Mouse (Mus musculus) MN1 (cell line): ENCODE data around the gene D1Ertd622e.

Source experiments
- DNase-seq: peaks from one replicate; pipeline ENCODE4 v3.0.0-alpha.2; 2016; ENCODE audit warnings: low spot score

The D1Ertd622e gene

DNA sequence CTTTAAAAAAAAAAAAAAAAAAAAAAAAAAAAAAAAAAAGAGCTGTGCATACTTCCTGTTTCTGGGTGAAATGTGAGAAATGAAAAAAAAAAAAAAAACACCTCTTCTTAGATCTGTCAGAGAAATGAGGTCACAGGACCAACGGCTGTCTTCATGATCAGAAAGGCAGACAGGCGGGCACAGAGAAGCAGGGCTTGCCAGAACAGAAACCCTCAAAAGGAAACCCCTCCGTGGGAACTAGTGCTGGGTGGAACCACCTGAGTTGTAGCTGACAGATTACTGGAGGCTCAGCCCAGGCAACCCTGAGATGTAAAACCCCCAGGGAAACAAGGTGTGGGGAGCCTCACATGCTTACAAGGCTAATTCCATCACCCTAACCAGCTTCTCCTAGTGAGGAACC, 81.6 kb downstream of the D1Ertd622e start:
- DNase-seq, result no peak

- DNase-seq, result no peak
These were observed 83.9 kb downstream of the D1Ertd622e start for GRCm38 (mm10) chr1:97578025-97578417.

DNA sequence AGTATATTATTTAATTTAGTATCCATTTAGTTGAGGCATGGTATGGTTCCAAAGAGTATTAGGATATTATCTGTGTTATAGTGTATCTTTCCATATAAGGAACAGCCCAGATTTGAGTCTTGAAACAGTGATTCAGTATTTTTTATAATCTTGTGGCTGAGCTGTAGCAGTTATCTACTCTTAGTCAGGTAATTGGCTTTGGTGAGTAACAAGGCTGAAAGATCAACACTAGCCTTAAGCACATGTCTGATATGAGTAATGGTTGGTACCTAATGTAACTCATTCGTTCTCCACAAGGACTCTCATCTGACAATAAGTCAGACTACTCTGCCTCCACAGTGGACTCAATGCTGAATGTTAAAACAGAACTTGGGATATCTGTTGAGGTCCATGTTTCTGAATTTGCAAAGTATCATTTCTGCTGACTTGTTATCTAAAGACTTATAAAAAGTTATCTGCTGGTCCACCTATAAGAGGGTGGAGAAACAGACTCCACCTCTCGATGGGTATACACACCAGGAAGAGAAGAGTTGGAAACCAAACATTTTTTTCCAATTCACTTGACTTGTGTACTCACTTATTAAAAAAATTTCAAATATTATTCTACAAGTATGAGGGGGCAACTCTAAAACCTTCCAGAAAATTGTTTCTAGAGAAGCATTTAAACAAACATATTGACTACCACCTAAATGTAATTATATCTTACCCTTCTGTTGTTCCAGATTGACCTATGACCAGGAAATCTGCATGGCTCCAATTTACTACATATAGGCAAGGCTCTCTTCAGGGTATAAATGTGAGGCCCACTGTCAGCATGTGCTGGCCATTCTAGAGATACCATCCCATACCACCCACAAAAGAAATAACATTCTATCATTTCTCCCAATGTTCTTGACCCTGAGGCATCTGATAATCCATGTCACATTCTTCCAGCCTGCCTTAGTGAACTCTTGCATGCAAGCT, 84.5 kb downstream of the D1Ertd622e start:
- DNase-seq, result no peak

DNA sequence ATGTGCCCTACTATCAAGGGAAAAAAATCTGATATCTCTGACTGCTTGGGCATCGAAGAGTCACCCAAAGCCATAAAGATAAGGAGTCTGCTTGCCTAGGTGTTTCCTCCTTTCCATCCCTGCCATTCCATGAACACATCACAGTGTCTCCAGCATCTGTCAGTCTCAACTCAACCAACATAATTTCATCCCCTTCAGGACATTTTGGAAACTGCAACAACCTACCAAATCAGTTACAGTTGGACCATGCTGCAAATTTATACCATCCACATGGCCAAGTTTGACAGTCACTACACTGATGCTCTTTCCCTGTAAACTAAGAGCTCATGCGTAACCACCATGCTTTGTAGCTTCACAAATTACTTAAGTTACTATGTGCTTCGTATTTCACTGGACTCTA, 85.3 kb downstream of the D1Ertd622e start:
- DNase-seq, result no peak

DNA sequence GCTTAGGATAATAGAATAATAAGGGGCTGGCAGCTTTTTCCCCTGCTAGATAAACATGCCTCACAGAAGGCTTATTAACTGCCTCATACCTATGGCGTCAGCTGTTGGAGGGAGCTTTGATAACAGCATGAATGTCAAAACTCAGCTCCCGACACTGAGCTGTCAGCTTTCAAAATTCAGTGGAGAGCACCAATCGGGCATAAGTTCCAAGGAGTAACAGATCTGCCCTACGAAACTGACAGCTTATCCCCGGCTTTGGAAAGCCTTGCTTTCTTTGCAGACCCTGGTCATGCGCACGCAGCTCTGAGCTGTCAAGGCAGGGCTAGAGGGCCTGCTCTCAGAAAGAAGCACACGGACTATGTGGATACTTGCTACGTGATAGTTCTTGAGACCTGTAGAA, 91.1 kb downstream of the D1Ertd622e start:
- DNase-seq, result no peak

GRCm38 (mm10) chr1:97567956-97568355, 93.9 kb downstream of the D1Ertd622e start:
- DNase-seq, result no peak

- DNase-seq, result no peak
These were observed 97.2 kb downstream of the D1Ertd622e start for GRCm38 (mm10) chr1:97564641-97565040.

GRCm38 (mm10) chr1:97562867-97563266, 99.0 kb downstream of the D1Ertd622e start:
- no peak for DNase-seq
